In the genomic region with DNA sequence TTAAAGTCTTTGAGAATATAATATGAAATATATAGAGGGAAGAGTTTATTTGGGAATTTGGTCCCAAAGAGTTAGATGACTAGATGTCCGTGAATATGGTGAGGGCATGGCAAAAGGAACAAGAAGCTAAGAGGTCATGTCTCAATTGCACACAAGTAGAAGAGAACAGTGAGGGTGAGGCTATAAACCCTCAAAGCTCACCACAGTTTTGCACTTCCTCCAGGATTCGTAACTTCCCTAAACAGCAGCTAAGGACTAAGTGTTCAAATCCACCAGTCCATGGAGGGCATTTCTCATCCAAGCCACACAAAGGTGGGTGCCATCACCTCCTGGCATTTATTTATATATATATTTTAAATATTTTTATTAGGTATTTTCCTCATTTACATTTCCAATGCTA, we compare ENCODE assay signal across 26 mouse cellular contexts. TPM values are rescaled to one million over a fixed set of nuclear protein-coding genes. Genes with fewer than 3 reads are reported as not detected.
A peak's percentile ranks its signal among the peaks of the same experiment; 100 is the strongest.
DNase-seq lines count a peak whose midpoint lies in the region; ATAC-seq and TF ChIP-seq lines count a peak whose summit lies in the region.
"Had no signal": no experiment of that assay in that cellular context is flagged by ENCODE, and none has a peak within 500 bp of the region (broad histone marks: within the 10 kb centered on the region; RNA-seq: fewer than 3 reads in every experiment).

No protein-coding gene starts in this region.

- H3K27ac ChIP-seq in heart, embryonic 10.5 days = no peak overlapping the region
- no peak overlapping the region for H3K27ac ChIP-seq in heart, adult 2 months
- no peak overlapping the region for H3K27ac ChIP-seq in MEL (ENCODE audit: control insufficient read depth, low read depth, low read length)
- no peak overlapping the region for H3K27ac ChIP-seq in forebrain, embryonic 13.5 days
- H3K27ac ChIP-seq: embryonic facial prominence, embryonic 12.5 days; embryonic facial prominence, embryonic 15.5 days; forebrain, embryonic 15.5 days; hindbrain, embryonic 12.5 days; intestine, embryonic 15.5 days had no signal

- TF ChIP-seq RAD21 in MEL (IDR thresholded peaks at IDR 0.05; ENCODE audit: low read depth, low read length) = no peak

- H3K27me3 ChIP-seq in heart, embryonic 10.5 days (ENCODE audit: insufficient read depth, poor library complexity, severe bottlenecking) = no peaks in the 10 kb centered on the region
- H3K27me3 ChIP-seq in heart, adult 2 months (ENCODE audit: control insufficient read depth, insufficient read depth, low read length) = no peaks in the 10 kb centered on the region
- no peaks in the 10 kb centered on the region for H3K27me3 ChIP-seq in MEL (ENCODE audit: control insufficient read depth in 1 of 2, insufficient read depth in 2 of 2, low read length in 2 of 2)
- H3K27me3 ChIP-seq in forebrain, embryonic 13.5 days = no peaks in the 10 kb centered on the region
- H3K27me3 ChIP-seq: embryonic facial prominence, embryonic 12.5 days; embryonic facial prominence, embryonic 15.5 days; forebrain, embryonic 15.5 days; hindbrain, embryonic 12.5 days; intestine, embryonic 15.5 days had no signal

- intact Hi-C loops in heart, adult 2 months (cut with DNase I) = no loop called here

- no peak overlapping the region for H3K9ac ChIP-seq in heart, adult 2 months (ENCODE audit: low read depth, low read length)
- no peak overlapping the region for H3K9ac ChIP-seq in MEL (ENCODE audit: control insufficient read depth, low read depth, low read length, poor library complexity, severe bottlenecking)
- no peak overlapping the region for H3K9ac ChIP-seq in forebrain, embryonic 13.5 days
- H3K9ac ChIP-seq: embryonic facial prominence, embryonic 12.5 days; embryonic facial prominence, embryonic 15.5 days; forebrain, embryonic 15.5 days; hindbrain, embryonic 12.5 days; intestine, embryonic 15.5 days had no signal

- H3K4me3 ChIP-seq in heart, embryonic 10.5 days = no peak overlapping the region
- no peak overlapping the region for H3K4me3 ChIP-seq in heart, adult 2 months
- H3K4me3 ChIP-seq in MEL (ENCODE audit: control insufficient read depth in 1 of 2, insufficient read depth in 1 of 2, low read depth in 2 of 2, low read length in 2 of 2) = no peak overlapping the region
- no peak overlapping the region for H3K4me3 ChIP-seq in forebrain, embryonic 13.5 days
- H3K4me3 ChIP-seq: embryonic facial prominence, embryonic 12.5 days; embryonic facial prominence, embryonic 15.5 days; forebrain, embryonic 15.5 days; hindbrain, embryonic 12.5 days; intestine, embryonic 15.5 days had no signal

- 93% methylated on average over 2 of the region's 2 CpGs for WGBS in heart, embryonic 10.5 days
- 85% methylated on average over 2 of the region's 2 CpGs for WGBS in heart, adult 2 months
- WGBS in forebrain, embryonic 13.5 days = 92% methylated on average over 2 of the region's 2 CpGs

- peak; percentile 57 for DNase-seq in heart, embryonic 10.5 days (ENCODE audit: low spot score)
- DNase-seq in heart, adult 2 months = no peak
- peak; percentile 47 for DNase-seq in MEL (ENCODE audit: low read depth, low spot score)
- no peak for DNase-seq in layer of hippocampus, adult 18-20 months (ENCODE audit: low spot score in 2 of 2)
- DNase-seq: adrenal gland, adult 2 months; adrenal gland, postnatal 14 days; cerebellum, adult 11-12 months; cerebellum, adult 8-10 months; cerebellum, postnatal 10 days; cerebellum, postnatal 36 days; gastrocnemius, postnatal 25 days; kidney, adult 11 months had no signal

- peak; percentile 75 for ATAC-seq in granulocyte monocyte progenitor cell, adult 5-6 weeks (replicated peaks; ENCODE audit: poor library complexity, severe bottlenecking)
- ATAC-seq in monocyte, adult 5-6 weeks (replicated peaks; ENCODE audit: insufficient number of reproducible peaks, low FRiP score, low TSS enrichment, poor library complexity, severe bottlenecking) = 0 out of 2 replicates have a peak, but pooled peaks have one; percentile 24
- no peak for ATAC-seq in forebrain, embryonic 13.5 days
- ATAC-seq: CD4-positive, CD25-positive, alpha-beta regulatory T cell, adult 4 months; forebrain, embryonic 15.5 days; hindbrain, embryonic 16.5 days; intestine, embryonic 15.5 days had no signal

- peaks cover 6% of the 10 kb centered on the region; the same call in 1 of the 2 replicates for H3K4me1 ChIP-seq in heart, embryonic 10.5 days
- no peaks in the 10 kb centered on the region; the same call in 1 of the 2 replicates for H3K4me1 ChIP-seq in heart, adult 2 months (ENCODE audit: control insufficient read depth, insufficient read depth, low read length)
- H3K4me1 ChIP-seq in MEL (ENCODE audit: control insufficient read depth in 1 of 2, insufficient read depth in 2 of 2, low read length in 2 of 2) = peaks cover 24 to 36% of the 10 kb centered on the region in 2 experiments
- H3K4me1 ChIP-seq in forebrain, embryonic 13.5 days = no peaks in the 10 kb centered on the region
- H3K4me1 ChIP-seq: forebrain, embryonic 15.5 days; intestine, embryonic 15.5 days had no signal

- TF ChIP-seq POLR2A in heart, adult 2 months (IDR thresholded peaks at IDR 0.05; ENCODE audit: insufficient read depth, low read depth, low read length) = no peak
- no peak for TF ChIP-seq POLR2A in MEL (IDR thresholded peaks at IDR 0.05; ENCODE audit: control insufficient read depth in 1 of 2, insufficient read depth in 1 of 2, low read depth in 1 of 2, low read length in 2 of 2, poor library complexity in 1 of 2)

- H3K36me3 ChIP-seq in heart, embryonic 10.5 days = peaks cover 25% of the 10 kb centered on the region
- no peaks in the 10 kb centered on the region; the same call in 1 of the 2 replicates for H3K36me3 ChIP-seq in heart, adult 2 months (ENCODE audit: control insufficient read depth, insufficient read depth, low read length)
- H3K36me3 ChIP-seq in MEL (ENCODE audit: control insufficient read depth in 1 of 2, insufficient read depth in 2 of 2, low read length in 2 of 2) = peaks cover 0 to 29% of the 10 kb centered on the region in 2 experiments; a peak in 3 of 4 replicates
- H3K36me3 ChIP-seq in forebrain, embryonic 13.5 days (ENCODE audit: poor library complexity, severe bottlenecking) = peaks cover 30% of the 10 kb centered on the region

- TF ChIP-seq CTCF in heart, adult 2 months (IDR thresholded peaks at IDR 0.05) = no peak
- TF ChIP-seq CTCF in MEL (IDR thresholded peaks at IDR 0.05 in 2 of 3, conservative IDR thresholded peaks at IDR 0.05 in 1 of 3; ENCODE audit: control insufficient read depth in 1 of 3, insufficient read depth in 1 of 3, low read depth in 2 of 3, low read length in 3 of 3, poor library complexity in 1 of 3, severe bottlenecking in 1 of 3) = no peak

- H3K4me2 ChIP-seq in forebrain, embryonic 13.5 days = no peak overlapping the region
- H3K4me2 ChIP-seq: embryonic facial prominence, embryonic 12.5 days; embryonic facial prominence, embryonic 15.5 days; forebrain, embryonic 15.5 days; heart, embryonic 11.5 days; hindbrain, embryonic 12.5 days; intestine, embryonic 15.5 days had no signal

- TF ChIP-seq EP300 in heart, adult 2 months (IDR thresholded peaks at IDR 0.05; ENCODE audit: insufficient read depth, low read depth, low read length) = no peak
- no peak for TF ChIP-seq EP300 in MEL (IDR thresholded peaks at IDR 0.05; ENCODE audit: low read depth in 1 of 2, low read length in 2 of 2)

- no peaks in the 10 kb centered on the region for H3K79me2 ChIP-seq in heart, adult 2 months (replicated peaks; ENCODE audit: control insufficient read depth, insufficient read depth, low read length)
- H3K79me2 ChIP-seq in MEL (ENCODE audit: control insufficient read depth, insufficient read depth, low read length, poor library complexity) = no peaks in the 10 kb centered on the region

- H3K9me3 ChIP-seq in heart, embryonic 10.5 days = no peaks in the 10 kb centered on the region
- H3K9me3 ChIP-seq in MEL (replicated peaks; ENCODE audit: insufficient read depth, low read length) = no peaks in the 10 kb centered on the region
- no peaks in the 10 kb centered on the region for H3K9me3 ChIP-seq in forebrain, embryonic 13.5 days (replicated peaks)
- H3K9me3 ChIP-seq: embryonic facial prominence, embryonic 12.5 days; embryonic facial prominence, embryonic 15.5 days; forebrain, embryonic 15.5 days; hindbrain, embryonic 12.5 days; intestine, embryonic 15.5 days had no signal

TF ChIP-seq in MEL, 35 proteins besides CTCF, POLR2A, EP300 and RAD21 (continues in another document):
- TF ChIP-seq SMC3 (IDR thresholded peaks at IDR 0.05; ENCODE audit: low read depth, low read length) (no peak), MYB (IDR thresholded peaks at IDR 0.05; ENCODE audit: low read depth, low read length) (no peak), MAX (IDR thresholded peaks at IDR 0.05; ENCODE audit: low read length) (no peak), TBP (IDR thresholded peaks at IDR 0.05; ENCODE audit: low read depth, low read length) (no peak), CHD2 (IDR thresholded peaks at IDR 0.05; ENCODE audit: low read length) (no peak), HCFC1 (IDR thresholded peaks at IDR 0.05; ENCODE audit: low read depth, low read length) (no peak)

RNA-seq across cellular contexts. Expression of gene Golga5, which starts 32.1 kb away (rescaled TPM):
- 25.7 and 26.1 TPM in 2 replicates for polyA plus RNA-seq in heart, embryonic 10.5 days (2016; fragmentation: Nextera tagmentation; extraction: Ambion mirVana)
- 10 to 100 TPM; 25.1 to 28.0 TPM for total RNA-seq in heart, adult 2 months (2021)
- polyA plus RNA-seq in heart, adult 2 months (2012; rRNA removed) = 10.1 and 17.2 TPM in 2 replicates
- total RNA-seq in MEL (2012; rRNA removed) = 22.3 and 25.9 TPM in 2 replicates
- polyA plus RNA-seq in MEL (2012; ENCODE audit: insufficient read depth in 1 of 2, insufficient read length in 2 of 2, low read depth in 1 of 2, low replicate concordance in 2 of 2, missing spikeins in 1 of 2) = 10 to 100 TPM in 1 of 2 experiments, not detected in 1; 29.3 TPM
- 25.2 and 28.7 TPM in 2 replicates for total RNA-seq in granulocyte monocyte progenitor cell, adult 5-6 weeks (2014; fragmentation: Nextera tagmentation)
- total RNA-seq in granulocyte monocyte progenitor cell, adult 5-6 weeks (2017) = 53.3 and 71.2 TPM in 2 replicates
- 57.5 to 95.6 TPM (median 78.2 TPM) in 3 replicates for total RNA-seq in monocyte, adult 5-6 weeks (2017)
- polyA plus RNA-seq in forebrain, embryonic 13.5 days (2015; fragmentation: Nextera tagmentation; extraction: Ambion mirVana) = 29.2 and 30.5 TPM in 2 replicates
- total RNA-seq in layer of hippocampus, adult 18-20 months (2021) = 10 to 100 TPM; 25.1 to 28.0 TPM

RNA-seq across cellular contexts. Expression of gene Chga, which starts 53.7 kb away (rescaled TPM):
- 0.15 and 0.44 TPM in 2 replicates for polyA plus RNA-seq in heart, embryonic 10.5 days (2016; fragmentation: Nextera tagmentation; extraction: Ambion mirVana)
- total RNA-seq in heart, adult 2 months (2021) = not detected
- polyA plus RNA-seq in heart, adult 2 months (2012; rRNA removed) = 0.06 and 0.12 TPM in 2 replicates
- total RNA-seq in MEL (2012; rRNA removed) = not detected in 2 replicates
- polyA plus RNA-seq in MEL (2012; ENCODE audit: insufficient read depth in 1 of 2, insufficient read length in 2 of 2, low read depth in 1 of 2, low replicate concordance in 2 of 2, missing spikeins in 1 of 2) = not detected
- total RNA-seq in granulocyte monocyte progenitor cell, adult 5-6 weeks (2014; fragmentation: Nextera tagmentation) = not detected in 2 replicates
- not detected in 2 replicates for total RNA-seq in granulocyte monocyte progenitor cell, adult 5-6 weeks (2017)
- total RNA-seq in monocyte, adult 5-6 weeks (2017) = not detected in 3 replicates
- 59.6 and 60.0 TPM in 2 replicates for polyA plus RNA-seq in forebrain, embryonic 13.5 days (2015; fragmentation: Nextera tagmentation; extraction: Ambion mirVana)
- total RNA-seq in layer of hippocampus, adult 18-20 months (2021) = 100 to 1,000 TPM; 123 to 138 TPM
- total RNA-seq: gastrocnemius, adult 8-10 months; gastrocnemius, postnatal 25 days; heart, postnatal 25 days had no signal
- polyA plus RNA-seq: CD4-positive, CD25-positive, alpha-beta regulatory T cell, adult 4 months; heart, postnatal 0 days had no signal

Comparison
In these comparisons a context has a peak if more than half of its experiments do, and no peak if none do; other contexts are left out.
1. DNase-seq: peak in heart, embryonic 10.5 days (single experiment) and MEL (single experiment); none in heart, adult 2 months (0 of 2) and layer of hippocampus, adult 18-20 months (0 of 2).
2. RNA of gene Chga, which starts 53.7 kb away (total RNA-seq): 123 to 138 TPM in layer of hippocampus, adult 18-20 months; not detected in heart, adult 2 months, not detected in MEL, not detected in granulocyte monocyte progenitor cell, adult 5-6 weeks and not detected in monocyte, adult 5-6 weeks; every median in the first group is over 100 times any median in the second.